19 mouse cellular contexts compared by ENCODE assay signal in genomic region chr19:57323087-57323486, GRCm38 (mm10). TPM values are rescaled to one million over a fixed set of nuclear protein-coding genes. Genes with fewer than 3 reads are reported as not detected.
DNase-seq lines count a peak whose midpoint lies in the region; ATAC-seq and TF ChIP-seq lines count a peak whose summit lies in the region.
"Had no signal": no experiment of that assay in that cellular context is flagged by ENCODE, and none has a peak within 500 bp of the region (broad histone marks: within the 10 kb centered on the region; RNA-seq: fewer than 3 reads in every experiment).

No protein-coding gene starts in this region.

- TF ChIP-seq POLR2A in brain, embryonic 14.5 days (IDR thresholded peaks at IDR 0.05; ENCODE audit: borderline replicate concordance, extremely low read depth, insufficient read depth, insufficient read length, poor library complexity, severe bottlenecking): no peak

- no peak overlapping the region for H3K27ac ChIP-seq in embryonic facial prominence, embryonic 14.5 days (replicated peaks; ENCODE audit: low read depth, low read length)
- H3K27ac ChIP-seq in embryonic facial prominence, embryonic 10.5 days (replicated peaks): no peak overlapping the region
- H3K27ac ChIP-seq in hindbrain, postnatal 0 days: no peak overlapping the region
- no peak overlapping the region for H3K27ac ChIP-seq in hindbrain, embryonic 14.5 days
- no peak overlapping the region for H3K27ac ChIP-seq in midbrain, postnatal 0 days (ENCODE audit: low read depth, low read length)
- H3K27ac ChIP-seq in midbrain, embryonic 11.5 days (ENCODE audit: low read depth, low read length): no peak overlapping the region

- DNase-seq in embryonic facial prominence, embryonic 14.5 days (ENCODE audit: low spot score): peak; percentile 20
- no peak for DNase-seq in embryonic facial prominence, embryonic 10.5 days (ENCODE audit: low spot score)
- DNase-seq in hindbrain, postnatal 0 days (ENCODE audit: low spot score): no peak
- no peak for DNase-seq in hindbrain, embryonic 14.5 days (ENCODE audit: low spot score)
- DNase-seq in midbrain, postnatal 0 days (ENCODE audit: low spot score): peak; percentile 30
- DNase-seq in midbrain, embryonic 11.5 days (ENCODE audit: low spot score, missing footprints): no peak
- DNase-seq in brain, embryonic 14.5 days (ENCODE audit: low read depth): peak; percentile 39
- DNase-seq: B cell, adult 2 months; cerebellum, adult 9-10 months; gastrocnemius, postnatal 25 days; kidney, adult 2 months; kidney, postnatal 10 days; left cerebral cortex, postnatal 4 days; right cerebral cortex, postnatal 4 days had no signal

- TF ChIP-seq CTCF in hindbrain, postnatal 0 days (IDR thresholded peaks at IDR 0.05; ENCODE audit: low read depth): peak; percentile 21; the same call in 1 of the 2 replicates
- peak; percentile 25; the same call in 1 of the 2 replicates for TF ChIP-seq CTCF in midbrain, postnatal 0 days (IDR thresholded peaks at IDR 0.05)
- no peak for TF ChIP-seq CTCF in brain, embryonic 14.5 days (IDR thresholded peaks at IDR 0.05; ENCODE audit: borderline replicate concordance, extremely low read depth, insufficient read depth, insufficient read length)

- WGBS in embryonic facial prominence, embryonic 14.5 days: 78% methylated on average over 8 of the region's 8 CpGs
- WGBS in embryonic facial prominence, embryonic 10.5 days: 82% methylated on average over 8 of the region's 8 CpGs
- WGBS in hindbrain, postnatal 0 days: 70% methylated on average over 8 of the region's 8 CpGs
- WGBS in hindbrain, embryonic 14.5 days: 74% methylated on average over 8 of the region's 8 CpGs
- WGBS in midbrain, postnatal 0 days: 68% methylated on average over 8 of the region's 8 CpGs
- 84% methylated on average over 8 of the region's 8 CpGs for WGBS in midbrain, embryonic 11.5 days

- no peak overlapping the region for H3K9ac ChIP-seq in embryonic facial prominence, embryonic 14.5 days (ENCODE audit: low read depth, low read length)
- no peak overlapping the region for H3K9ac ChIP-seq in hindbrain, postnatal 0 days (replicated peaks; ENCODE audit: low read length)
- no peak overlapping the region for H3K9ac ChIP-seq in hindbrain, embryonic 14.5 days
- H3K9ac ChIP-seq in midbrain, postnatal 0 days (replicated peaks; ENCODE audit: low read length, poor library complexity, severe bottlenecking): no peak overlapping the region
- H3K9ac ChIP-seq in midbrain, embryonic 11.5 days (ENCODE audit: low read length): no peak overlapping the region

- no peaks in the 10 kb centered on the region for H3K27me3 ChIP-seq in embryonic facial prominence, embryonic 14.5 days (replicated peaks; ENCODE audit: control insufficient read depth, insufficient read depth, low read length)
- H3K27me3 ChIP-seq in embryonic facial prominence, embryonic 10.5 days (replicated peaks; ENCODE audit: low read depth, poor library complexity, severe bottlenecking): peaks cover 11% of the 10 kb centered on the region
- no peaks in the 10 kb centered on the region for H3K27me3 ChIP-seq in hindbrain, postnatal 0 days (ENCODE audit: insufficient read depth, low read length)
- no peaks in the 10 kb centered on the region for H3K27me3 ChIP-seq in hindbrain, embryonic 14.5 days (ENCODE audit: control insufficient read depth, insufficient read depth, low read length)
- H3K27me3 ChIP-seq in midbrain, postnatal 0 days (ENCODE audit: insufficient read depth, low read length): no peaks in the 10 kb centered on the region
- H3K27me3 ChIP-seq in midbrain, embryonic 11.5 days (ENCODE audit: control insufficient read depth, insufficient read depth, low read length): no peaks in the 10 kb centered on the region

- no peak overlapping the region for H3K4me2 ChIP-seq in embryonic facial prominence, embryonic 14.5 days (ENCODE audit: low read depth, low read length)
- H3K4me2 ChIP-seq in hindbrain, postnatal 0 days (ENCODE audit: low read depth, low read length): no peak overlapping the region
- no peak overlapping the region for H3K4me2 ChIP-seq in hindbrain, embryonic 14.5 days (replicated peaks)
- H3K4me2 ChIP-seq in midbrain, postnatal 0 days (ENCODE audit: low read depth, low read length, poor library complexity, severe bottlenecking): no peak overlapping the region
- no peak overlapping the region for H3K4me2 ChIP-seq in midbrain, embryonic 11.5 days

- H3K9me3 ChIP-seq in embryonic facial prominence, embryonic 14.5 days (ENCODE audit: control insufficient read depth, low read length): 0 out of 2 replicates have a peak, but pooled peaks cover 6% of the 10 kb centered on the region
- no peaks in the 10 kb centered on the region for H3K9me3 ChIP-seq in embryonic facial prominence, embryonic 10.5 days
- no peaks in the 10 kb centered on the region for H3K9me3 ChIP-seq in hindbrain, postnatal 0 days (ENCODE audit: low read length)
- H3K9me3 ChIP-seq in hindbrain, embryonic 14.5 days (ENCODE audit: control insufficient read depth, low read length): no peaks in the 10 kb centered on the region
- no peaks in the 10 kb centered on the region for H3K9me3 ChIP-seq in midbrain, postnatal 0 days (ENCODE audit: low read length)
- H3K9me3 ChIP-seq in midbrain, embryonic 11.5 days (ENCODE audit: control insufficient read depth, low read length): no peaks in the 10 kb centered on the region; the same call in 1 of the 2 replicates
- H3K9me3 ChIP-seq: G1E had no signal

- no peaks in the 10 kb centered on the region for H3K4me1 ChIP-seq in embryonic facial prominence, embryonic 14.5 days (ENCODE audit: control insufficient read depth, insufficient read depth, low read length)
- peaks cover 3% of the 10 kb centered on the region; the same call in 1 of the 2 replicates for H3K4me1 ChIP-seq in embryonic facial prominence, embryonic 10.5 days
- H3K4me1 ChIP-seq in hindbrain, postnatal 0 days (ENCODE audit: insufficient read depth, low read length): no peaks in the 10 kb centered on the region
- no peaks in the 10 kb centered on the region for H3K4me1 ChIP-seq in hindbrain, embryonic 14.5 days (replicated peaks; ENCODE audit: control insufficient read depth, insufficient read depth, low read length)
- no peaks in the 10 kb centered on the region for H3K4me1 ChIP-seq in midbrain, postnatal 0 days (ENCODE audit: insufficient read depth, low read length)
- no peaks in the 10 kb centered on the region for H3K4me1 ChIP-seq in midbrain, embryonic 11.5 days (ENCODE audit: control insufficient read depth, insufficient read depth, low read length)

- H3K4me3 ChIP-seq in embryonic facial prominence, embryonic 14.5 days (ENCODE audit: low read depth, low read length): no peak overlapping the region
- H3K4me3 ChIP-seq in embryonic facial prominence, embryonic 10.5 days: no peak overlapping the region
- H3K4me3 ChIP-seq in hindbrain, postnatal 0 days (ENCODE audit: low read length): no peak overlapping the region
- no peak overlapping the region for H3K4me3 ChIP-seq in hindbrain, embryonic 14.5 days (replicated peaks; ENCODE audit: low read length)
- no peak overlapping the region for H3K4me3 ChIP-seq in midbrain, postnatal 0 days (ENCODE audit: low read depth, low read length)
- H3K4me3 ChIP-seq in midbrain, embryonic 11.5 days (ENCODE audit: low read depth, low read length): no peak overlapping the region
- H3K4me3 ChIP-seq: erythroblast, embryonic 14.5 days had no signal

- H3K36me3 ChIP-seq in embryonic facial prominence, embryonic 14.5 days (ENCODE audit: control insufficient read depth, insufficient read depth, low read length): no peaks in the 10 kb centered on the region
- no peaks in the 10 kb centered on the region for H3K36me3 ChIP-seq in embryonic facial prominence, embryonic 10.5 days (replicated peaks)
- no peaks in the 10 kb centered on the region for H3K36me3 ChIP-seq in hindbrain, postnatal 0 days (ENCODE audit: insufficient read depth, low read length)
- no peaks in the 10 kb centered on the region for H3K36me3 ChIP-seq in hindbrain, embryonic 14.5 days (replicated peaks; ENCODE audit: control insufficient read depth, insufficient read depth)
- no peaks in the 10 kb centered on the region for H3K36me3 ChIP-seq in midbrain, postnatal 0 days (ENCODE audit: insufficient read depth, low read length)
- H3K36me3 ChIP-seq in midbrain, embryonic 11.5 days (ENCODE audit: control insufficient read depth, insufficient read depth, low read length): no peaks in the 10 kb centered on the region
- H3K36me3 ChIP-seq: G1E had no signal

- no peak for ATAC-seq in embryonic facial prominence, embryonic 14.5 days (ENCODE audit: low read depth)
- no peak for ATAC-seq in hindbrain, postnatal 0 days
- no peak for ATAC-seq in hindbrain, embryonic 14.5 days (ENCODE audit: low FRiP score)
- ATAC-seq in midbrain, postnatal 0 days (ENCODE audit: low FRiP score): no peak
- no peak for ATAC-seq in midbrain, embryonic 11.5 days (ENCODE audit: low FRiP score)
- no peak for ATAC-seq in activated CD4-positive, CD25-positive, alpha-beta regulatory T cell, adult 4 months
- ATAC-seq: inflammation-experienced regulatory T-cells, adult 6 months; midbrain, embryonic 16.5 days had no signal

RNA-seq across cellular contexts. Expression of gene Ablim1, which starts 8.4 kb away (rescaled TPM):
- 48.5 and 49.3 TPM in 2 replicates for polyA plus RNA-seq in embryonic facial prominence, embryonic 14.5 days (2014; fragmentation: Nextera tagmentation; extraction: Ambion mirVana)
- 17.7 and 22.4 TPM in 2 replicates for polyA plus RNA-seq in embryonic facial prominence, embryonic 10.5 days (2016; fragmentation: Nextera tagmentation; extraction: Ambion mirVana)
- 71.7 and 110 TPM in 2 replicates for total RNA-seq in hindbrain, postnatal 0 days (2014; rRNA removed)
- polyA plus RNA-seq in hindbrain, postnatal 0 days (2015; fragmentation: Nextera tagmentation; extraction: Ambion mirVana): 43.0 and 44.7 TPM in 2 replicates
- polyA plus RNA-seq in hindbrain, embryonic 14.5 days (2014; fragmentation: Nextera tagmentation; extraction: Ambion mirVana): 56.6 and 61.8 TPM in 2 replicates
- 81.2 and 104 TPM in 2 replicates for total RNA-seq in midbrain, postnatal 0 days (2014; rRNA removed)
- 50.7 and 53.2 TPM in 2 replicates for polyA plus RNA-seq in midbrain, postnatal 0 days (2015; fragmentation: Nextera tagmentation; extraction: Ambion mirVana)
- 18.3 and 21.7 TPM in 2 replicates for polyA plus RNA-seq in midbrain, embryonic 11.5 days (2014; fragmentation: Nextera tagmentation; extraction: Ambion mirVana)
- polyA plus RNA-seq in brain, embryonic 14.5 days (2012; rRNA removed): 19.3 and 40.7 TPM in 2 replicates
- polyA plus RNA-seq in activated CD4-positive, CD25-positive, alpha-beta regulatory T cell, adult 4 months (2017; shearing (Covaris generic)): 100 to 1,000 TPM; 268 to 273 TPM

RNA-seq across cellular contexts. Expression of gene Fam160b1, which starts 37.4 kb away (rescaled TPM):
- polyA plus RNA-seq in embryonic facial prominence, embryonic 14.5 days (2014; fragmentation: Nextera tagmentation; extraction: Ambion mirVana): 18.4 and 20.0 TPM in 2 replicates
- polyA plus RNA-seq in embryonic facial prominence, embryonic 10.5 days (2016; fragmentation: Nextera tagmentation; extraction: Ambion mirVana): 12.6 and 13.1 TPM in 2 replicates
- total RNA-seq in hindbrain, postnatal 0 days (2014; rRNA removed): 18.2 and 19.7 TPM in 2 replicates
- 10.9 and 11.2 TPM in 2 replicates for polyA plus RNA-seq in hindbrain, postnatal 0 days (2015; fragmentation: Nextera tagmentation; extraction: Ambion mirVana)
- 17.4 and 18.5 TPM in 2 replicates for polyA plus RNA-seq in hindbrain, embryonic 14.5 days (2014; fragmentation: Nextera tagmentation; extraction: Ambion mirVana)
- total RNA-seq in midbrain, postnatal 0 days (2014; rRNA removed): 19.9 and 22.4 TPM in 2 replicates
- 10.7 and 11.0 TPM in 2 replicates for polyA plus RNA-seq in midbrain, postnatal 0 days (2015; fragmentation: Nextera tagmentation; extraction: Ambion mirVana)
- 14.1 and 16.5 TPM in 2 replicates for polyA plus RNA-seq in midbrain, embryonic 11.5 days (2014; fragmentation: Nextera tagmentation; extraction: Ambion mirVana)
- 18.2 and 21.6 TPM in 2 replicates for polyA plus RNA-seq in brain, embryonic 14.5 days (2012; rRNA removed)
- 1 to 10 TPM; 8.3 to 9.0 TPM for polyA plus RNA-seq in activated CD4-positive, CD25-positive, alpha-beta regulatory T cell, adult 4 months (2017; shearing (Covaris generic))

Comparison
In these comparisons a context has a peak if more than half of its experiments do, and no peak if none do; other contexts are left out.
1. DNase-seq: peak in embryonic facial prominence, embryonic 14.5 days (single experiment), midbrain, postnatal 0 days (single experiment) and brain, embryonic 14.5 days (single experiment); none in embryonic facial prominence, embryonic 10.5 days (single experiment), hindbrain, postnatal 0 days (single experiment), hindbrain, embryonic 14.5 days (single experiment) and midbrain, embryonic 11.5 days (single experiment).